Comparison of ENCODE assay signal across 12 mouse cellular contexts in genomic region chr1:183113546-183113945, GRCm38 (mm10).
DNase-seq lines count a peak whose midpoint lies in the region; ATAC-seq and TF ChIP-seq lines count a peak whose summit lies in the region.
"Had no signal": no experiment of that assay in that cellular context is flagged by ENCODE, and none has a peak within 500 bp of the region (broad histone marks: within the 10 kb centered on the region; RNA-seq: fewer than 3 reads in every experiment).

No protein-coding gene starts in this region.

- H3K4me3 ChIP-seq in myocyte, result no peak overlapping the region
- H3K4me3 ChIP-seq: embryonic facial prominence, embryonic 12.5 days had no signal

- no peaks in the 10 kb centered on the region for H3K36me3 ChIP-seq in myocyte (ENCODE audit: control insufficient read depth, insufficient read depth)
- H3K36me3 ChIP-seq: embryonic facial prominence, embryonic 12.5 days had no signal

- no peak for DNase-seq in frontal cortex, postnatal 36 days (ENCODE audit: low spot score in 2 of 2)
- peak; percentile 18 to 38 for DNase-seq in layer of hippocampus, adult 18-20 months (ENCODE audit: low spot score in 2 of 2)
- no peak for DNase-seq in layer of hippocampus, adult 9-10 months (ENCODE audit: low spot score)
- DNase-seq in adrenal gland, adult 8-10 months, result peak; percentile 55
- DNase-seq in ovary, adult 18-20 months (ENCODE audit: low spot score), result no peak
- DNase-seq: B cell, adult 2 months; left cerebral cortex, postnatal 4 days; right cerebral cortex, postnatal 14 days had no signal

- peaks cover 48% of the 10 kb centered on the region for H3K79me2 ChIP-seq in myocyte (ENCODE audit: control insufficient read depth, insufficient read depth)

- peak; percentile 68 for ATAC-seq in frontal cortex, adult (ENCODE audit: low TSS enrichment)
- no peak for ATAC-seq in megakaryocyte, adult 5-6 weeks (ENCODE audit: poor library complexity, severe bottlenecking)

- H3ac ChIP-seq in myocyte (ENCODE audit: control insufficient read depth, insufficient read length), result no peak overlapping the region

- peak overlapping the region; percentile 84 for H3K4me2 ChIP-seq in myocyte (ENCODE audit: low read depth)
- H3K4me2 ChIP-seq: embryonic facial prominence, embryonic 12.5 days had no signal

- H3K27me3 ChIP-seq in myocyte (ENCODE audit: control insufficient read depth, insufficient read depth, insufficient read length), result no peaks in the 10 kb centered on the region
- H3K27me3 ChIP-seq: embryonic facial prominence, embryonic 12.5 days had no signal

- TF ChIP-seq POLR2A in myocyte (IDR thresholded peaks at IDR 0.05; ENCODE audit: insufficient read length, low read depth), result no peak

TF ChIP-seq in myocyte, 11 proteins besides CTCF, POLR2A, EP300 and RAD21:
- TF ChIP-seq MYOD1 (IDR thresholded peaks at IDR 0.05; ENCODE audit: control insufficient read depth in 1 of 3, insufficient read length in 2 of 3, low read depth in 2 of 3) (peak in 2 of 3 experiments; percentile 28 to 48), SRF (IDR thresholded peaks at IDR 0.05; ENCODE audit: control insufficient read depth, insufficient read length, low read depth) (peak; percentile 9), MAX (IDR thresholded peaks at IDR 0.05; ENCODE audit: low read depth) (no peak), MYOG (IDR thresholded peaks at IDR 0.05; ENCODE audit: control insufficient read depth in 1 of 3, insufficient read depth in 1 of 3, insufficient read length in 2 of 3, low read depth in 2 of 3) (peak in 1 of 3 experiments; percentile 72), TCF12 (IDR thresholded peaks at IDR 0.05; ENCODE audit: insufficient read depth, poor library complexity, severe bottlenecking) (peak; percentile 47), CEBPB (IDR thresholded peaks at IDR 0.05; ENCODE audit: insufficient read depth, poor library complexity, severe bottlenecking) (0 out of 2 replicates have a peak, but pooled peaks have one; percentile 16)

Comparison
In these comparisons a context has a peak if more than half of its experiments do, and no peak if none do; other contexts are left out.
1. DNase-seq: peak in layer of hippocampus, adult 18-20 months (2 of 2) and adrenal gland, adult 8-10 months (single experiment); none in frontal cortex, postnatal 36 days (0 of 2), layer of hippocampus, adult 9-10 months (single experiment) and ovary, adult 18-20 months (single experiment).